Mouse (Mus musculus) T-helper 2 cell (primary cell): ENCODE results near the gene Pdia6.

Experiments
- in situ Hi-C: fragments of 300-600 bp; cut with MboI, MseI; formaldehyde crosslinking; loops from one replicate; pipeline ENCODE4 v1.15.1; 2025; ENCODE audit warnings: high pct_unique_total_duplicates

The Pdia6 gene

DNA sequence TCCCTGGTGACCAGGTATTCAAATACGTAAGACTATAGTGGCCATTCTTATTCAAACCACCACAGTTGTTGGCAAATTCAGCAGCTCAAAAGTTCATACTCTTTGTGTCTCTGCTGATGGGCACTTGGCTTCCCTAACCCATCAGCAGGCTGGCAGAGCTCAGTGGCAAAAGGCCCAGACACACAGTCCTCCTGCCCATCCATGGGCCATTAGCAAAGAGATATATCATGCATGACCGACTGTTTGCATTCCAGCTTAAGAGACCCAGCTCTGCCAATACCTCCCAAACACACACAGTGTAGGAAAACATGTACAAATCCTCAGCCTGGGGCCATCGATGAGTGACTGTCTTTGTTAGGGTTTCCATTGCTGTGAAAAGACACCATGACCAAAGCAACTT is 5.3 kb upstream of the Pdia6 start:
- in situ Hi-C loops = loop anchor here (25.0 kb wide), 1 partner anchor 449 kb away; the partner anchor contains the start of genes E2f6 and Greb1

DNA sequence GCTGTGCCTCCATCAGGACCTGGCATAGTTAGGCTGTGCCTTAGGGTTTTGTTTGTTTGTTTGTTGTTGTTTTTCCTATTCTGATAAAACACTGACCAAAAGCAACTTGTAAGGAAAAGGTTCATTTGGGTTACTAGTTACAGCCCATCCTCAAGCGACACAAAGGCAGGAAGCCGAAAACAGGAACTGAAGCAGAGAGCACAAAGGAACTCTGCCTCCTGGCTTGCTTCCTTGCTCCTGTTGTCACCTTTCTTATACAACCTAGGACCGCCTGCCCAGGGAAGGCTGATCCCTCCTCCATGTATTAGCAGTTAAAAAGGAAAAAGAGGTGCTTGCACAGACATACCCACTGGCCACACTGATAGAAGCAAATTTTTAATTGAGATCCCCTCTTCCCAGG is 2.5 kb upstream of the Pdia6 start:
- in situ Hi-C loops = loop anchor here (25.0 kb wide), 1 partner anchor 452 kb away; the partner anchor contains the start of genes E2f6 and Greb1

DNA sequence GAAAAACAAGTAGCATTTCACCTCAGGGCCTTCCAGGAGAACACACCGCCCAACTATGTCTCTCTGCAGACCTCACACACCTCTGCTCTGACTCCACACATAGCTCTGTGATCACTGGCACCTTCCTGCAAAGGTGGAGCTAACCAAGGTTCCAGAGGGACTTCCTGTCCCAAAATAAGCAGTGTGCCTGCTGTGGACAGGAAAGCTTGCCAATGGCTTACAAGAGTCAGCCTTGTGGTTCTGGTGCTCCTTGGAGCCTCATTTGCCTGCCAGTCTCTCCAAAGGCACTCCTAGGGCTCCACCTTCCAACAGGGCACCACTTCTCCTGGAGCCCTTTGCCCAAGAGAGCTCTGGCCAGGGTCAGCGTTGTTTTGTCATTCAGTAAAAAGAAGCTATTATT is 1.5 kb upstream of the Pdia6 start:
- in situ Hi-C loops = loop anchor here (25.0 kb wide), 1 partner anchor 453 kb away; the partner anchor contains the start of genes E2f6 and Greb1

GRCm38 (mm10) chr12:17266673-17266990 is 287 bp downstream of the Pdia6 start:
- in situ Hi-C loops = loop anchor here (25.0 kb wide), 1 partner anchor 454 kb away; the partner anchor contains the start of genes E2f6 and Greb1

GRCm38 (mm10) chr12:17267316-17267715 is 971 bp downstream of the Pdia6 start:
- in situ Hi-C loops = loop anchor here (25.0 kb wide), 1 partner anchor 455 kb away; the partner anchor contains the start of genes E2f6 and Greb1

DNA sequence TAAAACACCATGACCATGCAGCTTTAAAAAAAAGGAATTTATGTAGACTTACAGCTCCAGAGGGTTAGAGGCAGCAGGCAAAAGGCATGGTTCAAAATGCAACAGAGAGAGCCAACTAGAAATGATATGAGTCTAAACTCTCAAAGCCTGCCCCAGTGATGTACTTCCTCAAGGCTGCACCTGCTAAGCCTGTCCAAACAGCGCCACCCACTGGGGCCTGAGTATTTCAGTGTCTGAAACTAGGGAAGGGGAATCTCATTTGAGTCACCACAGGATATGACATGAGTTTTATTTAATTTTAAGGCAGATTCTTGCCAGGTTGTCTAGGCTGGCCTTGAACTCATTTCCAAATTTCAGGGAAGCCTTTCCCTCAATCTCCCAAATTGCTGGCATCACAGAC is 4.9 kb downstream of the Pdia6 start:
- in situ Hi-C loops = loop anchor here (10.0 to 25.0 kb wide), 2 partner anchors 134 to 459 kb away; partner anchors contain the start of genes E2f6 and Greb1

DNA sequence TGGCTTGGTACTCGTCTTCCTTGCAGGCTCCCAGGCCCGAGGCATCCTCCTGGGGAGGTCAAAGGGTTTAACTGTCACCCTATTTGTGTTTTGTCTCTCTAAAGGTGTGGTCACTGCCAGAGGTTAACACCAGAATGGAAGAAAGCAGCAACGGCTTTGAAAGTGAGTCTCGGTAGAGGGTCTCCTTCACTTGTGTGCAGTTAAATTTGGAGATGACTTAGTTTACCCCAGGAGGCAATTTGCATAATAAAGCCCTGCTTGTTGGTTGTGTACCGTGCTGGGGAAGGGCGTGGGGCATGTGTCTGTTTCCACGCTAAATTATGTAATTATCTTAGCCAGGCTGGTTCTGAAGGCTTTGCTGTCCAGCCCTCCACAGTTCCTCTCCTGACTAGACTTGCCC is 7.5 kb downstream of the Pdia6 start:
- in situ Hi-C loops = loop anchor here (10.0 to 25.0 kb wide), 2 partner anchors 131 to 462 kb away; partner anchors contain the start of genes E2f6 and Greb1

DNA sequence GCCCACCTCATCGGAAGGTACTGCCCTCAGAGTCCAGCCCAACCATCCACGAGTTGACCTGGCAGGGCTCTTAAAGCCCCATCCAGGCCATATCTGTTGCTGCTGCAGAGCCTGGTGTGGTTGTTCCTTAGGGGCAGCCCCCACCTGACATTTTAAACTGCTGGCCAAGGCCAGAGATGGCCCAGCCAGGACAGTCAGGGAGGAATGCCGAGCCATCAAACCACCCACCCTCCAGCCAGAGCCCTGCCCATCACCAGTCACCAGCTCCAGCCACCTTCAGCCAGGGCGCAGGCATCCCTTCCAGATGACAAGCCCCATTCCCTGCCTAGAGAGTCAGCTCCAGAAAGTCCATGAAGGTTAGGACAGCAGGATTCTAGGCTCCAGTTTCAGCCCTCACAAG is 22.2 kb downstream of the Pdia6 start:
- in situ Hi-C loops = no loop called here

- in situ Hi-C loops = no loop called here
These were observed 22.7 kb downstream of the Pdia6 start for GRCm38 (mm10) chr12:17289060-17289459.

DNA sequence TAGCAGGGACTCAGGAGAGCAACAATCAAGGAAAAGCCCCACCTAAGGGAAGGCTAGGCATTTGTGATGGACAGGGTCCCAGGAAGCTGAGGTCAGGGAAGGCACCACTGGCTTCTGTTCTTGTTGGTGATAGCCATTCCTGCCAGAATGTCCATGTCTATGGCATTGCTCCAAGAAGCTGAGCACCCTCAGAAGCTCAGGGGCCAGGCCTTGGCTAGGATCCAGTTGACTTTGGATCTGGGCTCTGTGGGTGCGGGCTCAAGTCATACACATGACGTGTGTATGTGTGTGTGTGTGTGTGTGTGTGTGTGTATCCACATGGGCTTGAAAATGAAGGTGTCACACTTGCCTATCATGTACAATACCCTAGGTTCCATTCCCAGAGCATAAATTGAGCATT is 23.6 kb downstream of the Pdia6 start:
- in situ Hi-C loops = no loop called here

DNA sequence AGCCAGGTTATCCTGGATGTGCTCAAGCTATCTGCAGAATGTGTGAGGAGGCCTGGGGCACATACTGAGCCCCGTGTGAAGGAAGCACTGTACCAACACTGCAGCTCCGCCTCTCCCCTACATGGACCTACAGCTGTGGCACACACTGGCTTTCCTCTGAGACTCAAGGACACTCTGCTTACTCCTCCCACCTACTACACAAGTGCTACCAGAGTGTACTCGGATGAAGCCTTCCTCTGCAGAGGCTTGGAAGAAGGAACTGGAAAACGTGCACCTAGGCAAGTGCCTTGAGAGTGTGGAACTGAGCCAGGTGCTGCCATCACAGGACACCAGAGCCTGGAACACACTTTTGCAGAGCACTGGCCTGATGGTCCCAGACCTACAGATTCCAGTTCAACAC is 24.2 kb downstream of the Pdia6 start:
- in situ Hi-C loops = no loop called here

- in situ Hi-C loops = no loop called here
These were observed 30.6 kb downstream of the Pdia6 start for GRCm38 (mm10) chr12:17296899-17297298.

- in situ Hi-C loops = no loop called here
These were observed 33.6 kb downstream of the Pdia6 start for GRCm38 (mm10) chr12:17299902-17300301.

GRCm38 (mm10) chr12:17305445-17305844 is 39.1 kb downstream of the Pdia6 start:
- in situ Hi-C loops = no loop called here

- in situ Hi-C loops = no loop called here
These were observed 41.9 kb downstream of the Pdia6 start for GRCm38 (mm10) chr12:17308246-17308645.

DNA sequence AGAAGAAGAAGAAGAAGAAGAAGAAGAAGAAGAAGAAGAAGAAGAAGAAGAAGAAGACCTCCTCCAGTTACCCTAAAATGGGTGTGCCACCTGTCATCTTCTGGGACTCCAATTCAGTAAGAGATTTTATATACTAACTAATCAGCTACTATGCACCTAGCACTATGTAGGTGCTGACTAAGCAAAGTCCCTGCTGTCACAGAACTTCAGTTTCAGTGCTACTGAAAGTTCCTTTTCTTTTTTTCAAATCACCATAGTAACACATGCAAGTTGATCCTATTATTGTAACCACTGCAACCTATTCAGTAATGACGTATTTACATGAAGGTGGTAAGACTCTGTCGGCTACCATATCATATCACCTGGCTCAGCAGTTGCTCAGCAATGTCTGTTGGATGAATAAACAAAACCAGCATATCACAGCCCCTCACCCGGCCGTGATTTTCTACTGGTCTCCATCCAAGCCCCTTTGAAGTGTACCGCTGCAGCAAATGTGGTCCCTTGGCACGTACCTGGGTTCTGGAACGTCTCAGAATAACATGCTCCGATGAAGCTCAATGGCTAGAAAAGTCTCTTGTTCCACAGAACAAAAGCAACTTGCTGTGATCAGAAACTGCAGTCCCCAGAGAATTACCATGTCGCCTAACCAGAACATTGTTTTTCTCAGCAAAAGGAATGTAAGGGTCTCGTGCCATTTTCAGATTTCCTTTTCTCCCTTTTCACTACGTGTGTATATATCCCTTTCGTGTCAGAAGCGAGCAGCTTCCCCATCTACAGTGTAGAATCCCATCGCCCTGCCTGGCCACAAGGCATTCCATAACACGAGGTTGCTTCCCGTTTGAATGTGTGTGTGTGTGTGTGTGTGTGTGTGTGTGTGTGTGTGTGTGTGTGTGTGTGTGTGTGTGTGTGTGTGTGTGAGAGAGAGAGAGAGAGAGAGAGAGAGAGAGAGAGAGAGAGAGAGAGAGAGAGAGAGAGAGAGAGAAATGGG is 44.8 kb downstream of the Pdia6 start:
- in situ Hi-C loops = no loop called here

GRCm38 (mm10) chr12:17316096-17316495 is 49.8 kb downstream of the Pdia6 start:
- in situ Hi-C loops = no loop called here

- in situ Hi-C loops = no loop called here
These were observed 51.6 kb downstream of the Pdia6 start for GRCm38 (mm10) chr12:17317970-17318369.

GRCm38 (mm10) chr12:17318453-17318852 is 52.1 kb downstream of the Pdia6 start:
- in situ Hi-C loops = no loop called here

- in situ Hi-C loops = no loop called here
These were observed 58.5 kb downstream of the Pdia6 start for GRCm38 (mm10) chr12:17324549-17325470.

- in situ Hi-C loops = no loop called here
These were observed 62.9 kb downstream of the Pdia6 start, which contains the start of gene Atp6v1c2 for GRCm38 (mm10) chr12:17329259-17329658. Atp6v1c2 (minus strand) TSS chr12:17329359.

GRCm38 (mm10) chr12:17333459-17333858 is 67.1 kb downstream of the Pdia6 start:
- in situ Hi-C loops = no loop called here
